Mouse (Mus musculus): ENCODE measurements around the gene Ntf3.

The Ntf3 gene

GRCm38 (mm10) chr6:126105083-126105740, 61.5 kb downstream of the Ntf3 start:
- no peak for DNase-seq (ENCODE audit: low spot score)

- DNase-seq (ENCODE audit: low spot score): no peak
Measured at GRCm38 (mm10) chr6:126102571-126102970, 64.1 kb downstream of the Ntf3 start.

GRCm38 (mm10) chr6:126102007-126102406, 64.7 kb downstream of the Ntf3 start:
- DNase-seq (ENCODE audit: low spot score): no peak

- DNase-seq (ENCODE audit: low spot score): no peak
Measured at GRCm38 (mm10) chr6:126100579-126100978, 66.1 kb downstream of the Ntf3 start.

GRCm38 (mm10) chr6:126097471-126097870, 69.2 kb downstream of the Ntf3 start:
- DNase-seq (ENCODE audit: low spot score): no peak

- no peak for DNase-seq (ENCODE audit: low spot score)
Measured at GRCm38 (mm10) chr6:126096085-126096484, 70.6 kb downstream of the Ntf3 start.

GRCm38 (mm10) chr6:126095041-126095440, 71.7 kb downstream of the Ntf3 start:
- no peak for DNase-seq (ENCODE audit: low spot score)

GRCm38 (mm10) chr6:126092026-126092425, 74.7 kb downstream of the Ntf3 start:
- no peak for DNase-seq (ENCODE audit: low spot score)

- DNase-seq (ENCODE audit: low spot score): no peak
Measured at GRCm38 (mm10) chr6:126090063-126090462, 76.6 kb downstream of the Ntf3 start.

GRCm38 (mm10) chr6:126088489-126089265, 78.0 kb downstream of the Ntf3 start:
- no peak for DNase-seq (ENCODE audit: low spot score)

- no peak for DNase-seq (ENCODE audit: low spot score)
Measured at GRCm38 (mm10) chr6:126086321-126086950, 80.3 kb downstream of the Ntf3 start.

GRCm38 (mm10) chr6:126080531-126080930, 86.2 kb downstream of the Ntf3 start:
- DNase-seq (ENCODE audit: low spot score): no peak

- no peak for DNase-seq (ENCODE audit: low spot score)
Measured at GRCm38 (mm10) chr6:126057706-126058105, 109.0 kb downstream of the Ntf3 start.

- no peak for DNase-seq (ENCODE audit: low spot score)
Measured at GRCm38 (mm10) chr6:126053136-126053535, 113.6 kb downstream of the Ntf3 start.
